Mouse (Mus musculus) MEL (cell line): ENCODE measurements around the gene Lrrc26. TPM values are rescaled to one million over a fixed set of nuclear protein-coding genes. Genes with fewer than 3 reads are reported as not detected.

Experiments used
- DNase-seq: peaks from one replicate; pipeline ENCODE4 v3.0.0; 2011; ENCODE audit warnings: low read depth, low spot score
- H3K27ac ChIP-seq: 2 replicates; pipeline ENCODE4 v1.5.1; 2012; ENCODE audit warnings: low read depth, mild to moderate bottlenecking, control low read depth, low read length, moderate library complexity; ENCODE audit not compliant: control insufficient read depth
- H3K27me3 ChIP-seq, 2 experiments: fragments of 150-350 bp in 1 of 2; sonication (generic) in 1 of 2; 2 replicates each; pipeline ENCODE4 v1.6.1; 2012; ENCODE audit warnings: low read length in 2 of 2, mild to moderate bottlenecking in 2 of 2, improper control_type of control experiment in 1 of 2, moderate library complexity in 1 of 2; ENCODE audit not compliant: insufficient read depth in 2 of 2, control insufficient read depth in 1 of 2
- H3K36me3 ChIP-seq, 2 experiments: 2 replicates each; pipeline ENCODE4 v1.6.1; 2012 to 2014; ENCODE audit warnings: low read length in 2 of 2, improper control_type of control experiment in 1 of 2, inconsistent platforms in 1 of 2, mild to moderate bottlenecking in 1 of 2; ENCODE audit not compliant: insufficient read depth in 2 of 2, control insufficient read depth in 1 of 2
- H3K4me1 ChIP-seq, 2 experiments: fragments of 150-350 bp in 1 of 2; sonication (generic) in 1 of 2; 2 replicates each; pipeline ENCODE4 v1.6.1; 2012; ENCODE audit warnings: low read length in 2 of 2, improper control_type of control experiment in 1 of 2, mild to moderate bottlenecking in 1 of 2; ENCODE audit not compliant: insufficient read depth in 2 of 2, control insufficient read depth in 1 of 2
- H3K4me3 ChIP-seq, 2 experiments: fragments of 150-350 bp in 1 of 2; sonication (generic) in 1 of 2; 2 replicates each; pipeline ENCODE4 v1.5.1; 2012; ENCODE audit warnings: low read depth in 2 of 2, low read length in 2 of 2, mild to moderate bottlenecking in 2 of 2, moderate library complexity in 2 of 2, control low read depth in 1 of 2, improper control_type of control experiment in 1 of 2; ENCODE audit not compliant: control insufficient read depth in 1 of 2, insufficient read depth in 1 of 2
- H3K79me2 ChIP-seq: 2 replicates; pipeline ENCODE4 v1.6.1; 2012; ENCODE audit warnings: mild to moderate bottlenecking, low read length, moderate library complexity; ENCODE audit not compliant: control insufficient read depth, poor library complexity, insufficient read depth
- H3K9ac ChIP-seq: 2 replicates; pipeline ENCODE4 v1.6.1; 2012; ENCODE audit warnings: low read depth, mild to moderate bottlenecking, control low read depth, low read length, moderate library complexity; ENCODE audit not compliant: control insufficient read depth, poor library complexity, severe bottlenecking
- H3K9me3 ChIP-seq: fragments of 150-350 bp; sonication (generic); replicated peaks from 2 replicates; pipeline ENCODE4 v1.6.1; 2012; ENCODE audit warnings: mild to moderate bottlenecking, low read length, improper control_type of control experiment, moderate library complexity; ENCODE audit not compliant: insufficient read depth
- CHD1 ChIP-seq: IDR thresholded peaks from 2 replicates; pipeline ENCODE4 v1.6.1; 2012; ENCODE audit warnings: low read depth, mild to moderate bottlenecking, inconsistent platforms, low read length, improper control_type of control experiment
- CHD2 ChIP-seq: IDR thresholded peaks from 2 replicates; pipeline ENCODE4 v1.6.1; 2011; ENCODE audit warnings: low read length, improper control_type of control experiment
- E2F4 ChIP-seq: IDR thresholded peaks from 2 replicates; pipeline ENCODE4 v1.6.1; 2011; ENCODE audit warnings: low read depth, low read length, improper control_type of control experiment, borderline replicate concordance
- ELF1 ChIP-seq: IDR thresholded peaks from 2 replicates; pipeline ENCODE4 v1.6.1; 2014; ENCODE audit warnings: low read depth, mild to moderate bottlenecking, inconsistent platforms, low read length, improper control_type of control experiment, moderate library complexity
- ETS1 ChIP-seq: IDR thresholded peaks from 2 replicates; pipeline ENCODE4 v1.6.1; 2012; ENCODE audit warnings: low read depth, mild to moderate bottlenecking, inconsistent platforms, low read length, improper control_type of control experiment, moderate library complexity
- GABPA ChIP-seq: IDR thresholded peaks from 2 replicates; pipeline ENCODE4 v1.6.1; 2012; ENCODE audit warnings: low read depth, mild to moderate bottlenecking, inconsistent platforms, low read length, improper control_type of control experiment, moderate library complexity
- GATA1 ChIP-seq: IDR thresholded peaks from 2 replicates; pipeline ENCODE4 v1.6.1; 2011; ENCODE audit warnings: low read depth, low read length, improper control_type of control experiment
- HCFC1 ChIP-seq: IDR thresholded peaks from 2 replicates; pipeline ENCODE4 v1.6.1; 2012; ENCODE audit warnings: low read depth, mild to moderate bottlenecking, inconsistent platforms, low read length, improper control_type of control experiment, moderate library complexity
- KAT2A ChIP-seq: conservative IDR thresholded peaks from 2 replicates; pipeline ENCODE4 v1.6.1; 2012; ENCODE audit warnings: low read depth, low read length, improper control_type of control experiment, inconsistent platforms
- MAFK ChIP-seq: IDR thresholded peaks from 2 replicates; pipeline ENCODE4 v1.6.1; 2011; ENCODE audit warnings: low read depth, mild to moderate bottlenecking, low read length, improper control_type of control experiment, borderline replicate concordance
- MAX ChIP-seq: IDR thresholded peaks from 2 replicates; pipeline ENCODE4 v1.6.1; 2011; ENCODE audit warnings: low read length, improper control_type of control experiment
- MAZ ChIP-seq: IDR thresholded peaks from 2 replicates; pipeline ENCODE4 v1.6.1; 2012; ENCODE audit warnings: low read depth, mild to moderate bottlenecking, inconsistent platforms, low read length, improper control_type of control experiment
- MYB ChIP-seq: IDR thresholded peaks from 2 replicates; pipeline ENCODE4 v1.6.1; 2011; ENCODE audit warnings: mild to moderate bottlenecking, low read depth, low read length, improper control_type of control experiment
- NELFE ChIP-seq: IDR thresholded peaks from 2 replicates; pipeline ENCODE4 v1.6.1; 2011; ENCODE audit warnings: low read depth, low read length, improper control_type of control experiment
- NRF1 ChIP-seq: IDR thresholded peaks from 2 replicates; pipeline ENCODE4 v1.6.1; 2014; ENCODE audit warnings: low read depth, mild to moderate bottlenecking, inconsistent platforms, low read length, improper control_type of control experiment, moderate library complexity; ENCODE audit not compliant: poor library complexity, insufficient read depth, severe bottlenecking
- POLR2A ChIP-seq, 2 experiments: IDR thresholded peaks; 2 replicates each; pipeline ENCODE4 v1.6.1; 2011 to 2012; ENCODE audit warnings: low read length in 2 of 2, mild to moderate bottlenecking in 2 of 2, control low read depth in 1 of 2, improper control_type of control experiment in 1 of 2, low read depth in 1 of 2, moderate library complexity in 1 of 2; ENCODE audit not compliant: control insufficient read depth in 1 of 2, insufficient read depth in 1 of 2, poor library complexity in 1 of 2
- POLR2AphosphoS2 ChIP-seq: IDR thresholded peaks from 2 replicates; pipeline ENCODE4 v1.6.1; 2011; ENCODE audit warnings: low read length, improper control_type of control experiment
- POLR2AphosphoS5 ChIP-seq: IDR thresholded peaks from 2 replicates; pipeline ENCODE4 v1.6.1; 2012; ENCODE audit warnings: low read depth, borderline replicate concordance, mild to moderate bottlenecking, inconsistent platforms, low read length, moderate library complexity, mixed read lengths
- RCOR1 ChIP-seq: IDR thresholded peaks from 2 replicates; pipeline ENCODE4 v1.6.1; 2012; ENCODE audit warnings: low read depth, mild to moderate bottlenecking, inconsistent platforms, low read length, improper control_type of control experiment
- SMC3 ChIP-seq: IDR thresholded peaks from 2 replicates; pipeline ENCODE4 v1.6.1; 2011; ENCODE audit warnings: low read depth, low read length, improper control_type of control experiment
- TAL1 ChIP-seq: IDR thresholded peaks from 2 replicates; pipeline ENCODE4 v1.6.1; 2012; ENCODE audit warnings: mild to moderate bottlenecking, inconsistent platforms, low read length, moderate library complexity, mixed read lengths
- TBP ChIP-seq: IDR thresholded peaks from 2 replicates; pipeline ENCODE4 v1.8.0; 2011; ENCODE audit warnings: low read depth, low read length, improper control_type of control experiment
- USF1 ChIP-seq: IDR thresholded peaks from 2 replicates; pipeline ENCODE4 v1.6.1; 2014; ENCODE audit warnings: low read depth, mild to moderate bottlenecking, inconsistent platforms, low read length, improper control_type of control experiment, moderate library complexity
- USF2 ChIP-seq, 2 experiments: IDR thresholded peaks; 2 replicates each; pipeline ENCODE4 v1.6.1; 2011 to 2012; ENCODE audit warnings: improper control_type of control experiment in 2 of 2, low read length in 2 of 2, borderline replicate concordance in 1 of 2, inconsistent platforms in 1 of 2, low read depth in 1 of 2, mild to moderate bottlenecking in 1 of 2; ENCODE audit not compliant: insufficient read depth in 1 of 2
- ZMIZ1 ChIP-seq: IDR thresholded peaks from 2 replicates; pipeline ENCODE4 v1.6.1; 2012; ENCODE audit warnings: low read depth, mild to moderate bottlenecking, inconsistent platforms, low read length, improper control_type of control experiment, moderate library complexity
- ZNF384 ChIP-seq: IDR thresholded peaks from 2 replicates; pipeline ENCODE4 v1.6.1; 2012; ENCODE audit warnings: low read depth, mild to moderate bottlenecking, inconsistent platforms, low read length, improper control_type of control experiment
- polyA plus RNA-seq, 2 experiments: library from polyadenylated mRNA; stranded (reverse) in 1 of 2; unstranded in 1 of 2; fragments of >175 nt in 1 of 2; fragments of >200 nt in 1 of 2; gene quantifications; 2 replicates each; pipeline versions ENCODE4 v1.2.1 to v1.2.4; 2012; ENCODE audit warnings: low replicate concordance in 2 of 2, low read depth in 1 of 2; ENCODE audit not compliant: insufficient read length in 2 of 2, insufficient read depth in 1 of 2, missing spikeins in 1 of 2
- total RNA-seq: library from RNA; depleted of rRNA; stranded (reverse); fragments of 300-350 nt; gene quantifications from 2 replicates; pipeline ENCODE4 v1.2.3, GENCODE M21; 2012; rRNA removed

The Lrrc26 gene
- total RNA-seq (not detected in 2 replicates), polyA plus RNA-seq (not detected)

GRCm38 (mm10) chr2:25289651-25290050, at the start of gene Lrrc26:
Lrrc26 (plus strand) TSS chr2:25289915.
- Histone ChIP-seq H3K27me3 (no peaks in the 10 kb centered on the region), H3K36me3 (peaks cover 0 to 11% of the 10 kb centered on the region in 2 experiments; a peak in 2 of 4 replicates), H3K4me1 (peaks cover 7 to 35% of the 10 kb centered on the region in 2 experiments), H3K9me3 (no peaks in the 10 kb centered on the region), H3K4me3 (no peak within 1 kb of the TSS), H3K9ac (no peak within 1 kb of the TSS), H3K79me2 (no peaks in the 10 kb centered on the region), H3K27ac (no peak within 1 kb of the TSS)
- TF ChIP-seq E2F4 (no peak), MAZ (no peak), GABPA (no peak), POLR2AphosphoS5 (no peak), ZMIZ1 (no peak), HCFC1 (no peak), CHD2 (no peak), NELFE (no peak), MAFK (no peak), ZNF384 (no peak), RCOR1 (no peak), CHD1 (no peak), TAL1 (no peak), ETS1 (no peak), POLR2A (IDR thresholded peaks at IDR 0.05; ENCODE audit: control insufficient read depth in 1 of 2, insufficient read depth in 1 of 2, low read depth in 1 of 2, low read length in 2 of 2, poor library complexity in 1 of 2) (no peak), TBP (no peak), MYB (no peak)
- no peak for DNase-seq

- TF ChIP-seq E2F4 = no peak
- TF ChIP-seq NRF1 = no peak
- no peak for TF ChIP-seq NELFE
- no peak for TF ChIP-seq SMC3
- no peak for TF ChIP-seq GABPA
- TF ChIP-seq GATA1 = no peak
- no peak for TF ChIP-seq ETS1
- no peak for TF ChIP-seq USF1
- no peak for TF ChIP-seq POLR2AphosphoS5
- no peak for TF ChIP-seq ZNF384
- TF ChIP-seq MAX = no peak
- TF ChIP-seq HCFC1 = no peak
- TF ChIP-seq USF2 (IDR thresholded peaks at IDR 0.05; ENCODE audit: borderline replicate concordance in 1 of 2, insufficient read depth in 1 of 2, low read depth in 1 of 2, low read length in 2 of 2) = no peak
- TF ChIP-seq KAT2A = no peak
- no peak for TF ChIP-seq POLR2AphosphoS2
- no peak for TF ChIP-seq ZMIZ1
- no peak for TF ChIP-seq ELF1
- no peak for TF ChIP-seq POLR2A (IDR thresholded peaks at IDR 0.05; ENCODE audit: control insufficient read depth in 1 of 2, insufficient read depth in 1 of 2, low read depth in 1 of 2, low read length in 2 of 2, poor library complexity in 1 of 2)
- no peak for TF ChIP-seq CHD2
- Histone ChIP-seq H3K27ac (no peak overlapping the region), H3K4me3 (peak overlapping the region; percentile 57 to 64), H3K27me3 (no peaks in the 10 kb centered on the region), H3K9ac (peak overlapping the region; percentile 30), H3K79me2 (no peaks in the 10 kb centered on the region; the same call in 1 of the 2 replicates), H3K4me1 (peaks cover 0 to 21% of the 10 kb centered on the region in 2 experiments; a peak in 3 of 4 replicates), H3K36me3 (no peaks in the 10 kb centered on the region), H3K9me3 (no peaks in the 10 kb centered on the region)
- DNase-seq = no peak
Observed at GRCm38 (mm10) chr2:25240310-25240709, 49.4 kb upstream of the Lrrc26 start.
